Mouse (Mus musculus): ENCODE measurements around the gene Gpi1.
"Not testable (repeated sequence)": the region's sequence is repeated elsewhere in the genome, so short reads cannot be mapped to it uniquely, and the experiment has no call there.

The Gpi1 gene

DNA sequence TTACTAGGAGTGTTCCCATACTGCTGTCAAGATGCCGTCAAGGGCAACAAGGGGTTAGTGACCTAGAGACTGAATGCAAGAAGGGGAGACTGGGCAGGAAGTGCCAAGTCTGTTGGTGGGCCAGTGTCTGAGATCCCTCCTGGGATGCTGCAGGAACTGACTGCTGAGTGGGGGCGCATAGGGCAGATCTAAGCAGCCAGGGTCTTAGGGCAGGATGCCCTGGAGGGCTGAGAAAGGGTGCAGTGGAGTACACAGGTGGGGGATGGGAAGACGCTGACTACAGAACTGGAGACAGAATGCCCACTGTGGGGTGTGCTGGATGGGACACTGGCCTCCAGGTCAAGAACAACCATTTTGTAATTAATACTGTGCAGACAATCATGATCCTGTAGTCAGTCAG, 46.3 kb downstream of the Gpi1 start:
- DNase-seq (ENCODE audit: low read depth), result no peak

DNA sequence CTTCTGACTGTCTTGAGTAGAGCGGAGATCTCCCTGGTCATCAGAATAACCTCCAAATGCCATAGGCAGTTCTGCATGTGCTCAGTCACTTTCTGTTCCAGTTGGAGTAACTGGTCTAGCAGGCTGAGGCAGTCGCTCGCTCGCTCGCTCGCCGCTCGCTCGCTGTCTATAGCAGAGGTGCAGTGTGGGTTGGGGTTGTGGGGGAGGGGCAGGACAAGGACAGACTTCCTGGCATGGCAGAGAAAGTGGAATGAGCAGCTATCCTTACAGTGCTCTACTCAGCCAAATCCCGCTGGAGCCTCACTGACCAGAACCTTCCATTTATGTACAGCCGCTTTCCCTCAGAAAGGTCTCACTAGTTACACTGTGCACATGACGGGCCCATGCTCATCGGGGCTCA, 46.8 kb downstream of the Gpi1 start:
- DNase-seq (ENCODE audit: low read depth), result no peak

GRCm38 (mm10) chr7:34176241-34176640, 53.9 kb downstream of the Gpi1 start:
- not testable (repeated sequence) for DNase-seq (ENCODE audit: low read depth)

DNA sequence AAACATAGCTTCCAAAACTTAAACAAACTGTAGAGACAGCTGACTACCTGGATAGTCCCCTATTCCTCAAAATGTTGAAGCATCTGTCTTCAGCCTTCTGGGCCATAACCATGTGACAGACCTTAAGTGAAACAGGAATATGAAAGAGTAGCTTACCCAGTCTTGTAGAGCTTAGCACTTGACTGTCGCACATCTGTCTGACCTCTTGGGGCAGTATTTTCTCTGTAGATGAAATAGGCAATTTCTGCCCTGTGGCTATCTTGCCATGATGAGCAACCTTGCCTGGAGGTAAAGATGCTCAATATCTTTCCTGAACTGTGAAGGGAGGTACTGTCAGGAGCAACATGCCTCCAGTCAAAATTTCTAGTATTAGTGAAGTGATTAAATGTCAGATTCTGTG, 57.9 kb downstream of the Gpi1 start:
- peak; percentile 23 for DNase-seq (ENCODE audit: low read depth)

DNA sequence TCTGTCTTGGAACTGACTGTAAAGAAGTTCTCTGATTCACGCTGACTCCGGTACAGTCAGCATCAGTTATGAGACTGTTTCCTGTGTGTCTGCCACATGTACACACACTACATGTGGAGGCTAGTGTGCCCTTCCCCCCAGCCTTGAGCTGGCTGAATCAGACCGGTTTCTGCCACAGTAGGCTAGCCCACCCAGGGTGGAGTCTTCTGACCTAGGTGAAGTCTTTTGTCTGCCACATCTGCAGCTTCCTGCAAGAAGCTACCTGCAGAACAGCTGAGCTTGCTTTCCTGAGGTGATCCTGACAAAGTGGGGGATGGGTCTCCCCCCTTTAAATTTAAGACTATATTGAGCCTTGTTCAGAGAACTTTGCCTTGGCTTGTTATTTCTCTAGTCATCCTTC, 60.7 kb downstream of the Gpi1 start, which contains the start of gene Uba2:
Gene Uba2 (minus strand): TSS at position 146 of the 400 bp plus-strand sequence.
- no peak for DNase-seq (ENCODE audit: low read depth)

DNA sequence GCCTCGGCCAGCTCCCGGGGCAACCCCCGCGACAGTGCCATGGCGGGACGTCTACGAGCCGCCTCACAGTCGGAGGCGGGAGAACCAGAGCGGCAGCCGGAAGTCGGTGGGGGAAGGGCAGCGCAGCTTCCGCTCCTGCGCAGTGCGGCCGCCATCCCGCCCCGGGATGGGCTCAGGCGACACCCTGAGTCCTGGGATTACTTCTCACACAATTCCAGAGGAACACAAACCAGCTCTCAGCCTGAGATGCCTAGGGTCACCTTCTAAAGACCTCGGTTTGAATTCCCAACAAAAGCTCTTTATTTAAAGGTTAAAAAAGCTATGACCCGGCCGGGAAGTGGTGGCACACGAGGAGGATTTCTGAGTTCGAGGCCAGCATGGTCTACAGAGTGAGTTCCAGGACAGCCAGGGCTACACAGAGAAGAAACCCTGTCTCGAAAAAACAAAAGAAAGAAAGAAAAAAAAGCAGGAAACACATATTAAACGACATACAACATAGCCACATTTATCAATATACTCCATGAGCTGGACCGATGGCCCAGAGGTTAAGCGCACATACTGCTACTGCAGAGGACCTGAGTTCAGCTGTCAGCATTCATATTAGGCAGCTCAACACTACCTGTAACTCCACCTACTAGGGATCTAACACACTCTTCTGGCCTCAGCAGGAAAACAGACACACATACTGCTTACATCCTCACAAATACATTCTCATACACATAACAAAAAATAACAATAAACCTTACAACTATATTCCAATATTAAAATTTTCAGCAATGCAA, 61.5 kb downstream of the Gpi1 start:
- peak; percentile 91 for DNase-seq (ENCODE audit: low read depth)

DNA sequence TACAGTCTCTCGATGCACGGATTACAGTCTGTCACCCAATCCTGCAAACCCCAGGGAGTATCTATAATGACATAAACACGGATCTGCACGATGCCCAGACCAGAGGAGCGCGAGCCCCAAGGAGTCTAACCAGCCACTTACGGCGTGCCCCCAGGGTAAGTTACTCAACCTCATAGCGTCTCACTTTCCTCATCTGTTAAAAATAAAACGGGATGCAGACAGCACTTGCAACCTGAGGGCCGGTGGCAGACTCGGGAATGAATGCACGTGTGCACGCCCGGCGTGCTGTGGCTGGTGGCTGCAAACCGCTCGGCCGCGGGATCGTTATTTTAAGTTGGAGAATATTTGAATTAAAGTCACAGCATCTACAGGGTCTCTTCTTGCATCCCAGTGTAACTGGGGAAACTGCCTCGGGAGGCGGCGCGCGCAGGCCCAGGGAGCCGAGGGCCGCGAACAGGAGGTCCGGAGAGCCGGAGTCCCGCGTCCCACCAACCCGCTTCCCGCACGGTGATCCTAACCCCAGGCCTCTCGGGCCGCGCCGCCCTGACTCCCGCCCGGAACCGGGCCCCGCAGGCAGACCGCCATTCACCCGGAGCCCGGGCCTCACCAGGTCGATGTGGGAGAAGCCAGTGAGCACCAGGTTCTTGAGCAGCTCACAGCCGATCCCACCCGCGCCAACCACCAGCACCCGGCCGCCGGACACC, 62.2 kb downstream of the Gpi1 start:
- DNase-seq (ENCODE audit: low read depth), result no peak

GRCm38 (mm10) chr7:34166850-34167249, 63.3 kb downstream of the Gpi1 start:
- peak; percentile 70 for DNase-seq (ENCODE audit: low read depth)

- peak; percentile 18 for DNase-seq (ENCODE audit: low read depth)
Observed at GRCm38 (mm10) chr7:34165999-34166398, 64.1 kb downstream of the Gpi1 start.

- DNase-seq (ENCODE audit: low read depth), result no peak
Observed at GRCm38 (mm10) chr7:34164671-34165070, 65.5 kb downstream of the Gpi1 start.

DNA sequence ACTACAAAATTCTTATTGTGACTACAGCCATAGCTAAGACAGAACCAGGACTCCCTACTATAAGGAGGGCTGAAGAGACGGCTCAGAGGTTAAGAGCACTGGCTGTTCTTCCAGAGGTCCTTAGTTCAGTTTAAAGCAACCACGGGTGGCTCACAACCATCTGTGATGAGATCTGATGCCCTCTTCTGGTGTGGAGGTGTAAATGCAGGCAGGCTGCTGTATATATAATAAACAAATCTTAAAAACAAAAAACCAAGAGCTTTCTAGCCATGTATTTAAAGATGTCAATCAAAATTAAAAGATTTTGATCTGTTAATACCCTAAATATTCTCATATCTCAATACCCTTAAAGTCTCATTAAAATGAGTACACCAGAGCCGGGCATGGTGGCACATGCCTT, 71.0 kb downstream of the Gpi1 start:
- no peak for DNase-seq (ENCODE audit: low read depth)

DNA sequence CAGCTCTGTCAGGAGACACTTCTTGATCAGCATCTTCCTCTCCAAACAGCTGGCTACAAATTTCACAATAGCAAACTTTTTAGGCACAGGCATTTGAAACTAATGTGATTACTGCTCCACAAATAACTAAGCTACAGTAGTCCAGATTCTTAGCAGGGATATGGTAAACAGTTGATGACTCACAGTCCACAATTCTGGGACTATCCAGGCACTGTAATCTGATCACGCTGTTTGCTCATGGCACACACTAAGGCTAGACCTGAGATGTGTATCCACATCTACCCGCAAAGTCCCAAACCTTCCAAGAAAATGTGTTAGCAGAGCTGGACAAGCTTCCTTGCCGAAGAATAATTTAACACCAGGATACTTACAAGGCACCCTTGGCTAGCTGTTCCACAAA, 72.1 kb downstream of the Gpi1 start:
- no peak for DNase-seq (ENCODE audit: low read depth)

Data from induced T-regulatory cell, adult 2 months (primary cell).